Mouse (Mus musculus): ENCODE data around the gene Abr. TPM values are rescaled to one million over a fixed set of nuclear protein-coding genes. Genes with fewer than 3 reads are reported as not detected.

Gene Abr
- polyA plus RNA-seq, 1 experiment: 158 TPM

DNA sequence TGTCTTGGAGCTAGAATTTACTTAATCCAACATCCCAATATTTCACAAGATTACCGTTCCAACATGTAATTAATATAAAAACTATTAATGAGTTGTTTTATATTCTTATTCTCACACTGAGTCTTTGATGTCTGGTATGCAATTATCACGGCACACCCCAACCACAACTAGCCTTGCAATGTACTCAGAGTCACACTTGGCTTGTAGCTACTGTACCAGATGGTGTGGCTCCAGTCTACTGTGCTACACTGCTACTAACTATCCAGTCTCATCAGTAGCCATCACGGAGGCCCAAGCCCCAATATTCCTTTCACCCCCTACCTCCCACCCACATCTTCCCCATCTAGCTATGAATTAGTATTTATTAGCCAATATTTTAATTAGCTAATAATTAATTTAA, 245.7 kb downstream of the Abr start:
- H3K27ac ChIP-seq (ENCODE audit: insufficient read depth, low read depth, low read length): no peak overlapping the region
- no peak overlapping the region for H3K4me3 ChIP-seq (ENCODE audit: insufficient read depth, low read length)
- no peaks in the 10 kb centered on the region for H3K4me1 ChIP-seq (ENCODE audit: control insufficient read depth, insufficient read depth, low read length)
- TF ChIP-seq POLR2A (IDR thresholded peaks at IDR 0.05; ENCODE audit: borderline replicate concordance, low read depth, low read length) (no peak), CTCF (IDR thresholded peaks at IDR 0.05; ENCODE audit: low read depth, low read length) (no peak)

DNA sequence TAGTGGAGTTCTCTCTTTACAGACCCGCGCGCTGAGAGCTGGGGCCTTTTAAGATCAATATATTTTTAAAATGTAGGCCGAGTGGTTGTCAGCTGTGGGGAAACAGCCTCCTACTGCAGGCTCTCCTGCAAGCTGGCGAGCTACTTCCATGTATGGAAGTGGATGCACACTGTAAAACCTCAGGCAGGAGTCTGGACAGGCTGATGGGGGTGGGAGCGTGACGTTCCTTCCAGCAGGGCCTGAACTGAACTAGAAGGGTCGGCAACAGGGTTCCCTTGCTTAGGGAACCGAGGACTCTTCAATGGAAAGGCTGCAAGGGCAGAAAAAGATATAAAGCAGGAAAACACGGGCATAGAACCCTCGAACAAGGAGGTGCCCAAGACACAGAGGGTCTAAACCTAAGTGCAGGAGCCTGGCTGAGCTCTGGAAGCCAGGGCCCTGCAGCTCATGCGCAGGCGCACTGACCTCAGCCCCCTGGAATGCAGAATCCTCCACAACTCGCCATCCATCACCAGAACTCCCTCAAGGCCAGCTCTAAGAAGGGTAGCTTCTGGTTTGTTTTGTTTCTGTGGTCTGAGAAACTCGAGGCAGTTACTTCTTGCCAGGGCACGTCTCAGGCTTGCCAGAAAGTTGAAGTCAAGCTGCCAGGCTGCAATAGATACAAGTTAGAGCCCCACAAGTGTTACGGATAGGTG, 247.5 kb downstream of the Abr start:
- Histone ChIP-seq H3K4me1 (ENCODE audit: control insufficient read depth, insufficient read depth, low read length) (no peaks in the 10 kb centered on the region), H3K4me3 (ENCODE audit: insufficient read depth, low read length) (no peak overlapping the region), H3K27ac (ENCODE audit: insufficient read depth, low read depth, low read length) (no peak overlapping the region)
- no peak for TF ChIP-seq CTCF (IDR thresholded peaks at IDR 0.05; ENCODE audit: low read depth, low read length)
- TF ChIP-seq POLR2A (IDR thresholded peaks at IDR 0.05; ENCODE audit: borderline replicate concordance, low read depth, low read length): no peak

DNA sequence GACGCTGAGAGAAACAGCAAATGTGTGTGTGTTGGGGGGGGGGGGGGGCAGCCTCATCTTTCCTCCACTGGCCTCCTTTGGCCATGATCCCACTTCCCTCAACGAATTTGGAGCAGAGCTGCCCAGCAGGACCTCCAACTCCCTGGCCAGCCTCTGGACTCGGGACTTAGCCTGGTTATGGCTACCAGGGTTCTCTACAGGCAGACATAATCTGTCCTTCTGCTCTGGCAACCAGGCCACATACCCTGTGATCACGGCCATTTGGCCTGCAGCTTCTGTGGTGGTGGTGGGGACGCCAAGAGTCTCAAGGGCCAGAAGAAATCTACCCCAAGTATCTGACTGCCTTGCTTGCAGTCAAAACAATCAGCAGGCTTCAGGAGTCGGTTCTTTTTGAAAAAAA, 249.6 kb downstream of the Abr start:
- H3K27ac ChIP-seq (ENCODE audit: insufficient read depth, low read depth, low read length): no peak overlapping the region
- H3K4me1 ChIP-seq (ENCODE audit: control insufficient read depth, insufficient read depth, low read length): no peaks in the 10 kb centered on the region
- TF ChIP-seq CTCF (IDR thresholded peaks at IDR 0.05; ENCODE audit: low read depth, low read length) (no peak), POLR2A (IDR thresholded peaks at IDR 0.05; ENCODE audit: borderline replicate concordance, low read depth, low read length) (no peak)
- H3K4me3 ChIP-seq (ENCODE audit: insufficient read depth, low read length): no peak overlapping the region

DNA sequence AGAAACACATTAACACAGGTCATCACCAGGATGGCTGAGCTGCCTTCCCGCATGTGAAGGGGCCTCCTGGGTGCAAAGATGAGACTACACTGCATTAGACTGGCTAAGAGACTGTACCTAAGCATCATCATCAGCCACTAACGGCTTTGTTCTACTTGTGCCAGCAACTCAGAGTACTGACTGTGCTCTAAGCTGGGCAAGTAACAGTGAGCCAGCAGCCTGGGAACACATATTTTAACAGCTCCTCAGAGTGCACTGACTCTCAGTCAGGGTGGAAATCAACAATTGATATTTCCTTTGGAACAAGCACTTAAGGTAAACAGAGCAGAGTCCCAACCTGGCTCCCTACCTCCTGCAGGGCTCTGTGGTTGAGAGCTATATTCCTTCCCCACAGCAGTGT, 250.0 kb downstream of the Abr start:
- H3K4me3 ChIP-seq (ENCODE audit: insufficient read depth, low read length): no peak overlapping the region
- H3K27ac ChIP-seq (ENCODE audit: insufficient read depth, low read depth, low read length): no peak overlapping the region
- TF ChIP-seq POLR2A (IDR thresholded peaks at IDR 0.05; ENCODE audit: borderline replicate concordance, low read depth, low read length): no peak
- TF ChIP-seq CTCF (IDR thresholded peaks at IDR 0.05; ENCODE audit: low read depth, low read length): no peak
- no peaks in the 10 kb centered on the region for H3K4me1 ChIP-seq (ENCODE audit: control insufficient read depth, insufficient read depth, low read length)

DNA sequence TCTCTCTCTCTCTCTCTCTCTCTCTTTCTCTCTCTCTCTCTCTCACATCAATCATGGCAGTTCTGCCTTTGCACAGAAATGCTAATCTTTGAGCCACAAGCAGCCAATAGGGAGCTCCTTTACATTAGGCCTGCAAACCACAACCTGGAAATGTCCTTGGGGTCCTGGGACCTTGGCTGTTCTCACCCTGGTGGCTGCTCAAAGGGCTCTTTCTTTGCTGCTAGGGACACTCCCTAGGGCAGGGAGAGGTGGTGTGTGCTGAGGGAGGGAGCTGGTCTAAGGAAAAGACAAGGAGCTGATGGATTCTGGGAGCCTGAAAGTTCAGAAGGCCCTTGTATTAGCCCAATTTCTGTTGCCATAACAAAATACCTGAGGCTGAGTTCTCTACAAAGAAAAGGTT, 251.6 kb downstream of the Abr start:
- H3K27ac ChIP-seq (ENCODE audit: insufficient read depth, low read depth, low read length): no peak overlapping the region

More for the DNA sequence above, 251.6 kb downstream of the Abr start:
- Histone ChIP-seq H3K4me3 (ENCODE audit: insufficient read depth, low read length) (no peak overlapping the region), H3K4me1 (ENCODE audit: control insufficient read depth, insufficient read depth, low read length) (no peaks in the 10 kb centered on the region)
- TF ChIP-seq CTCF (IDR thresholded peaks at IDR 0.05; ENCODE audit: low read depth, low read length) (no peak), POLR2A (IDR thresholded peaks at IDR 0.05; ENCODE audit: borderline replicate concordance, low read depth, low read length) (no peak)

Other genes starting within 250 kb of the Abr start
- 0.35 TPM in 1 of 2 replicates, not detected in the other for gene Nxn, start 223.2 kb downstream of the Abr start, polyA plus RNA-seq (2012; ENCODE audit: insufficient read depth, insufficient read length, missing spikeins)
- 15.1 and 15.5 TPM in 2 replicates for gene Timm22, start 215.4 kb downstream of the Abr start, polyA plus RNA-seq (2012; ENCODE audit: insufficient read depth, insufficient read length, missing spikeins)
- gene Bhlha9, start 50.2 kb upstream of the Abr start, polyA plus RNA-seq (2012; ENCODE audit: insufficient read depth, insufficient read length, missing spikeins): not detected in 2 replicates
- not detected in 2 replicates for gene Trarg1, start 57.5 kb upstream of the Abr start, polyA plus RNA-seq (2012; ENCODE audit: insufficient read depth, insufficient read length, missing spikeins)
- 34.7 and 48.6 TPM in 2 replicates for gene Gosr1, start 141.3 kb upstream of the Abr start, polyA plus RNA-seq (2012; ENCODE audit: insufficient read depth, insufficient read length, missing spikeins)
- gene Cpd, start 224.7 kb upstream of the Abr start, polyA plus RNA-seq (2012; ENCODE audit: insufficient read depth, insufficient read length, missing spikeins): 48.0 and 51.9 TPM in 2 replicates

All from bone marrow macrophage, adult 2 months (primary cell).